Mouse (Mus musculus) kidney, postnatal 25 days (tissue): ENCODE results near the gene Ssh1.

Experiments used
- DNase-seq, 2 experiments: peaks; one replicate each; pipeline ENCODE4 v3.0.0; 2021; ENCODE audit warnings: mixed read lengths in 2 of 2

The Ssh1 gene

DNA sequence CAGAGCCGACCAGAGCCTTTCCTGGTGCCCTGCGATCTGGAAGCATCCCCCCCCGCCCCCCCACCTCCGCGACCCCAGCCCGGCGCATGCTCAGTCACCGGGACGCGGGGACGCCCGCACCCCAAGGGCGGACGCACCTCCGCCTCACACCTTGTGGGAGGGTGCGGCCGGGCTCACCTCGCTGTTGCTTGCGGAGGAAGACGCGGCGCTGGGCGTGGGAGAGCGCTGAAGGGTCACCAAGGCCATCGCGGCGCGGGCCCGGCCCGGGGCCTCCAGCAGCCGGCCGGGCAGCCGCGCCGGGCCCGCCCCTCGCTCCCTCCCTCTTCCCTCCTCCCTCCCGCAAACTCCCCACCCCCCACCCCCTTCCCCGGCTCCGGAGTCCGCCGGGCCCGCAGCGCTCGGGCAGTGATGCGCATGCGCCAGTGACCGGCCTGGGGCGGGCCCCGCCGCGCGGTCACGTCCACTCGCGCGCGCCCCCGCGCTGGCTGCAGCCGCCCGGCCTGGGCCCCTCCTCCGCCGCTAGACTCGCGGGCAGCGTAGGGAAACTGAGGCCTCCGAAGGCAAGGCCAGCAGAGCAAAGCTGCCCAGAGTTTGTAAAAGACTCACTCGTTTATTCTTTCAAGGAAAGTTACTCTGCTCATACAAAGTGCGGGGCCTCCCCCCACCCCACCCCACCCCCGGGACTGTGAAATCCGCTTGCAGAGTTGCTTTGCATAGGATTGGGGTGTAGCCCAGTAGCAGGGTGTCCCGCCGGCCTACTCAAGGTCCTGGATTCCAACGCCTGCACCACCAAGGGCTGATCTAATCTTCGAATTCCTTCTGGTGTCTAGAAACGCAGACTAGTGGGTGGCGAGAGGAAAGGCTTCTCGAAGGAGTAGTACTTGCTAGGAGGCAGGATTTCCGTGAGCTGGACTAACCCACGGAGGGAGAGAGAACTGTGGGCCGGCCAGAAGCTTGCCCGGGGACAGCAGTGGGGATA, at the start of gene Ssh1:
Gene Ssh1 (minus strand): TSS at position 408 of the 979 bp plus-strand sequence.
- DNase-seq: peak; percentile 90 to 95

DNA sequence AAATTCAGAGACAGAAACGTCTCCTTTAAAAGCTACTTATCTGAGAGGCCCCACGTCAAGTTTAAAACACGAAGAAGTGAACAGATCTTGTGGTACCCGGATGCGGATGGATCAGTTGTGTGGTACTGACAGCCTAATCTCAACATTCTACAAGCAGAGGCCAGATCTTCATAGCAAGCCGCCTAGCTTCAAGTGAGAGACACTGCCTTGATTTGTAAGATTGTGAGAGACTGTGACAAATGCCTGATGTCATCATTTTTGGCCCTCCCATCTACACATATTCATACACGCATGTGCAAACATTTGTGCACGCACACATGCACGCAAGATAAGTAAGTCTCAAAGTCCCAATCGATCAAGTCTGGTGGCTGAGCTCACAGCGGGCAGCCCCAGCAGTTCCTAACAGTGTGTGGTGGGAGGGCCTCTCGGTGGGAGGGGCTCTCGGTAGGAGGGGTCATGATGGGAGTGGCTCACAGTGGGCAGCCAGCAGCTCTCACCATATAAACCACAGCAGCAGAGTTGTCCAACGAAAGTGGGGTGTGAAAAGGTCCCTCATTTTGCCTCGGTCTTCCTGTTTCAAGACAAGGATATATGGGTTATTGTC, 47.7 kb upstream of the Ssh1 start:
- DNase-seq: peak; percentile 49 to 60

DNA sequence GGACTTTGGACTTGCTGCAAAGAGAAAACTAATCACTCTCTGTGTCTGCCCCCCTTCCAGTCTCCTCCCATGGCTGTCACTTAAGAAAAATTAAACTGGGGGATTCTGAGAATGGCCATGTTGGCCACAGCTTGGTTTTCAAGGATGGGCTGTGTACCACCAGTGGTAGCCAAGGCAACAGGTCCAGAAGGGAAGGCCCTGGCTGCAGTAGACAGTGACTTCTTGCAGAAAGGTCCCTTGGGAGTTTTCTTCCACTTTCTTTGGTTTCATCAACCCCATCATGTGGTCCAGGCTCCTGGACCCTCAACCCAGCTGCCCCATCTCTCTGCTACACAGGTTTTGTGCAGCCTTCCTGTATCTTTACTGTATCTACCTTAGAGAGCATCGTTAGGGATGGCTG, 47.2 kb upstream of the Ssh1 start:
- no peak for DNase-seq

DNA sequence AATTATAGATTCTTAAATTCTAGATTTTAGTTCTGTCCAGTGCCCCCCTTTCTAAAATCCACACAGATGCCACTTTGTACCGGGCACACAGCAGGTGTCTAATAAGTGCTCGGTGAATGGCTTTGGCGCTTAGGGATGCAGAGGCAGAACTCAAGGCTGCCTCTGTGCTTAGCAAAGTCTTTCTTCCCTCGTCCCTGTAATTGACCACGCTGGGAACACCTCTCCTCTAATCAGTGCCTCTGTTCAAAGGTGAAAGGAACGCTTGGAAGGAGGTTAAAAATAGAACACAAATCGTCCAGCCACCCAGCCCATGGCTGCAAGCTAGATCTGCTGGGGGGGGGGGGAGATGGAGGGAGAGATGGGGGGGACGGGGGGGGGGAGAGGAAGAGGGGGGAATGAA, 46.8 kb upstream of the Ssh1 start:
- no peak for DNase-seq

DNA sequence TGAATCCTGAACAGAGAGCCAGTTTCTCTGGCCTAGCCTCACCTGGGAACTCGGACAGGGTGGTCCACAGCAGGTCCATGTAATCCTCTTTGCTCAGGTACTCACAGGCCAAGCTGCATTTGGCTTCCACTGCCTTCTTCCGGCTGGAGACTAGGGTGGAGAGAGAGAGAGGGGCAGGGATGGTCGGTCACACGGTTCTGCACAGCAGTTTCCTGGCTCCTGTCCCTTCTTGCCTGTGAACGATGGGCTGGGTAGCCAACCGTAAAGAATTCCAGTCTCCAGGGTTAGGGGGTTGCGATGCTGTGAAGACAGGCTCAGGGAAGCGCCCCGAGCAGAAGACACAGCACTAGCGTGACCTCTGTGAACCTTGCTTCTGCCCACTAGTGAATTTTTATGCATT, 41.4 kb upstream of the Ssh1 start:
- DNase-seq: peak; percentile 59 to 85

DNA sequence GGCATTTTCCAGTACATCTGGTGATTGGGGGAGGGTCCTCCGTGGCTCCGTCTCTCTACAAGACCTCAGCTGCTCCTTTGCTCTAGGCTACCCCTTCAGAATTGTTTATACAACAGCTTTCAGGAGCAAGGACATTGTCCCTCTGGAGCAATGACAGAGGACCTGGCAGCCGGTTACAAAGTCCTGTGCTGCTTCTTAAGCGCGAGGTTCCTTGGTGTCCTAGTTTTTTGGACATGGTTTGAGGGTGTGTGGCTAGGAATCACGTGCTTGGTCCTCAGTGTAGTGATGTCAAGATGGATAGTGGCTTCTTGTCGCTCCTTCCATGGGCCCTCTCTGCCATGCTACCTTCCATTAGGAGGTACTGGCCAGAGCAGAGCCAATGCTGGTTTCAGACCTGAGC, 40.7 kb upstream of the Ssh1 start:
- DNase-seq: peak in 1 of 2 experiments; percentile 61

DNA sequence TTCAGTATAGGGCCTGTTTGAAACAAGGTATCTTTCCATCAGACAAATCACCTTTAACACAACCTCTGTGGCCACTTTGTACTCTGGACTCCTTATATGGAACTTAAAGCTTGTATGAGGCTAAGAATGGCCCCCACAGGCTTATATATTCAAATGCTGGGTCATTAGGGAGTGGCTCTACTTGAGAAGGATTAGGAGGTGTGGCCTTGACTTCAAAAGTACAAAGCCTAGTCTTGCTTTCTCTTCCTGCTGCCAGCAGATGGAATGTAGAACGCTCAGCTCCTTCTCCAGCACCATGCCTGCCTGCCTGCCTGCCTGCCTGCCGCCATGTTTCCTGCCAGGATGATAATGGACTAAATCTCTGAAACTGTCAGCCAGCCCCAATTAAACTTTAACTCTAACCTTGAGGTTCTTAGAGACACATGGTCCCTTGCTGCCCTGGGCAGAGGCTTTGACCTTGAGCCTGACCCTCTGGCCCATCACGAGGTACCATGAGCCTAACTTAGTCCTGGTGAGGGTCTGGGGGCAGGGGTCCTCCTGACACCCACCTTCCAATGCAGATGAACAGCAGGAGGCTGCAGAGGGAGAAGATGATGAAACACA, 38.6 kb upstream of the Ssh1 start:
- no peak for DNase-seq

DNA sequence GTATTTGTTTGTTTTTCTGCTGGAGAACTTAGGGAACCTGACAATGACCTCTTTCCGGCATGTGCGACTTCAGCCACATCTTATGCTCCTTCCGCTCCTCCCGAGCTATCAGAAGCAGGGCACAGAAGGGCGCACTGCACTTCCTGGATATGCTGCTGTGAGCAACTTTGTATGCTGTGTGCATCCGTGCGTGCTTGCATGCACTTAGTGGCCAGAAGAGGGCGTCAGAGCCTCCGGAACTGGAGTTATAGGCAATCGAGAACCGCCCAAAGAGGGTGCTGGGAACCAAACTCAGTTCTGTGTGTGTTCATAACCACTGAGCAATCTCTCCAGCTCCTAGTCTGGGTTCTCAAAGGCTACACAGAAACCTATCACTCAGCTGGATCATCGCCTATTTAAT, 37.0 kb upstream of the Ssh1 start:
- DNase-seq: no peak

DNA sequence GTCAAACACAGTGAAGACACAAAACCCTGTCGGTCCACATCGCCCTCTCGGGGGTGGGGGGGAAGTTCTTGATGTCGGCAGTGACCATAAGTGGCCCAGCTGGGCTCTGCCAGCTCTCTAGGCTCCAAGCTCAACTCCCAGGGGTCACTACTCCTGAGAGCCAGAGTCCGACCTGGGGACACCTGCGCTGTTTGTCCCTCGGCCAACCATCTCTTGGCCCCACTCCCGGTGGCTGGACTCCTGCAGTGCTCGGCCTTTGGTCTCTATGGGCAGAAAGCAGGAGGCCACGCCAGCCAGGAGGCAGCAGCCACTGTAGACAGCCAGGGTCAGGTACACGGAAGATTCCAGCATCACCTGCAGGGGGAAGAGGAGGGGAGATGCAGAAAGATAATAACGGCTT, 34.4 kb upstream of the Ssh1 start:
- peak; percentile 89 to 95 for DNase-seq

DNA sequence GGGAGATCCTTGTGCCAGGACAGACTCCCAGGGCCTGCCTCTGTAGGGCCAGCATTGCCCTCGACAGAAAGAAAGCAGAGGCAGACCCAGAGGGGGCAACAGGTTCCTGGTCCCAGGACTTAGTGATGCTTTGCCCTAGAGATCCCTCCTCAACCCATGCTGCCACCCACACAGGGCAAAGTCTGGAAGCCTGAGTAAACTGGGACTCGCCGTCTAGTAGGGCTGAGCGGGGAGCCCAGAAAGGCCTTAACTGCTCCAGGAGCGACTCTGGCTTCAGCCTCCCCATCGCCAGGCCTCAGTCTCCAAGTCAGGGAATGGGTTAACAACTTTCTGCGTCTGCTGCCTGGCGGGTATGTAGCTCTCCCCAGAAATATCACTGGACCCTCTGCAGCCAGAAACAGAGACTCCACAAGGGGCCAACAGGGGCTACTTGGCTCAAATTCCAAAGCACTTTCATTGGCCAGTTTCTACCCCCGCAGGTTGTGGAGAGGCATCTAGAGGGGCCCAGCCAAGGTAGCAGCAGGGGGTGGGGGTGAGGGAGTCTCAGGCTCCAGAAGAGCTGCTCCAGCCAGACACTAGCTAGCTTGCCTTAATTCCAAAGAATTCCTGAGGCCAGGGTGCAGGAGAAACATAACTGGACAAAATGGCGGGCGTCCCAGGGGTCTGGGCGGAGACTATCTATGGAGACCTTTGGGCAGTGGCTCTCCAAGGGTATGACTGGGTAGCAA, 33.7 kb upstream of the Ssh1 start:
- peak in 1 of 2 experiments; percentile 57 for DNase-seq

DNA sequence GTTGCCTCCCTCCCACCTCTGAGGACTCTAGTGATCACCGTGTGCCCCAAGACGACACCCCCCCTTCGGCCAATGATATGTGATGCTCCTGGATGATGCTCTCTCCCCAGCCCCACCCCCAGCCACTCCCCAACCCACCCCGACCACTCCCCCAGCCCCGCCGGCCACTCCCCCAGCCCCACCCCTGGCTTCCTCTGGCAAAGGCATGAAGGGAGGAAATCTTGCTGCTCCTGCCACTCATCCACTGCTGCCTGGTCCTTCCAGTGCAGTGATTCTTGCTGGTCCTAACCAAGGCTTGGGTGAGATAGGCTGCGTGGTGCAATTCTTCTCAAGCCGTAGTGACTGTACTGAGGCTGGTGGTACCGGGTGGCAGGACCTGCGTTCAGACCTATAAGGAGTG, 31.2 kb upstream of the Ssh1 start:
- DNase-seq: peak in 1 of 2 experiments; percentile 43

DNA sequence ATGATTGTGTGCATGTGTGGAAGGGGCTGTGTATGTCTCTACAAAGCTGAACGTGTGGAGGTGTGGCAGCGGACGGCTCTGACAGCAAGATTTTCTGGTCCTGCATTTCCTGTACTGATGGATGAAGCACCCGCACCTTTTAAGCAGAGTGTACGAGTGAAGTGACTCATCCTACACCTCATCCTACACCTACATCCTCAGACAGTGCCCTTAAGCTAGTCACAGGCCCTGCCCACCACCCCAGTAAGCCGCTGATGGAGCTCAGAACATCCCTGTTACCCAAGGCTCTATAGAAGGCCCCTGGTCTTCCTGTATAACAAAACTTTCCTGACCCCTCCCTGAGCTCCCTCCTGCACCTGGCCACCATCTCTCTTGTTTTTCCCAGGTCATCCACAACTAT, 30.7 kb upstream of the Ssh1 start:
- DNase-seq: peak in 1 of 2 experiments; percentile 17

DNA sequence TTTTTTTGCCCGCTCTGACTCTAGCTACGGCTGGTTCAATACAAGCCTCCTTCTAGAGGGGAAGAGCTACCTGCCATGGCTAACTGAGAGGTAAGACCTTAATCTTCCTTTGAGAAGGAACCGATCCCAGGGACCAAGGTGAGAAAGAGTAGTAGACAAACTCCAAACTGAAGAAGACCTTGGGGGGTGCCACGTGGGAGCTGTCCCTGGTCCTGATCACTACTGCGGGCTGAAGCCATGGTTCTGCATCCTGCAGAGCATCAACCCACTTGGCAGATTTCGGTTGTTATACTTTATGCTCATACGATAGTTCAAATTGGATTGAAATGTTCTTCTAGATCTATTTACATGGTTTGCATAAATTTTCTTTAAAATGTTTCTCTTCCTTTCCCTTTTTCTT, 21.4 kb upstream of the Ssh1 start:
- DNase-seq: peak in 1 of 2 experiments; percentile 28

DNA sequence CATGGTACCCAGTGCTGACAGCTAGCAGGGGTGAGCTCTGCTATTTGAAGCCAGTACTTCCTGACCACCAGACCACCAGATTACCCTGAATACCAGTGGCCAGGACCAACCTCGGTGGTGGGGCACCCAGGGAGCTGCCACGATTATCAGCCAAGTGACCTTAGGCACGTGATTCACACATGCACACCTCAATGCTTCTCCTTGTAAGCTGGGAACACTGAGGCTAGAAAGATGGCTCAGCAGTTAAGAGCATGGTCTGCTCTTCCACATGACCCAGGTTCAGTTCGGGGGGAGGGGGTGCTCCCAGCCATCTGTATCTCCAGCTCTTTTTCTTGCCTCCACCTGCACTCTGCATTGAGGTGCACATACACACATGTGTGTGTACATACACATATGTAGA, 15.4 kb upstream of the Ssh1 start:
- peak; percentile 73 to 85 for DNase-seq

DNA sequence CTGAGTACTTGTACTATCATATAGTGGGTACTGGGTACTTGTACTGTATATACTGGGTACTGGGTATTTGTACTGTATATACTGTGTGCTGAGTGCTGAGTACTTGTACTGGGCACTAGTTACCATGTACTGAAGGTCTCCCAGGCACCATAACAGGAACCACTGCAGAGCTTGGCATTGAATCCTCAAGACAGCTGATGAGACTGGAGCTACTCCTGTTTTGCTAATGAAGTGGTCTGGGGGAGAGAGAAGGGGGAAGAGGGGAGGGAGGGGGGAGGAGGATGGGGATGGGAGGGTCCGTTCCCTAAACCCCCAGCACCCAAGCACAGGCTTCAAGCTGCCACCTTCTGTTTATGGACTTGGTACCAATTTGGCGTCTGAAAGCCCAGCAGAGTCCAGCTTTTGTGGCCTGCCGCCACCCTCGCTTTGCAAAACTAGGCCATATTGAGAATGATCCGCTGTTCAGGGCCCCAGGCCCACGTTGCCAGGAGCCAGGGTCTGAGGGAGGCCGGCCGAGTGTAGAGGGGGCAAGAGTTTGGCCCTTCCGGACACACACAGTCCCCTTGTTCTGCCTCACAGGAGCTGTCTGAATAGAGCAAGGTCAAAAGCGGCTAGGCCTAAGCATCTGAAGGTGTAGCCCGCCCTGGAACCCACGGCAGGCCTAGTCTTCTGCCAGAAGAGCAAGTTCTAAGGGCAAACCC, 14.2 kb upstream of the Ssh1 start:
- peak in 1 of 2 experiments; percentile 52 for DNase-seq

DNA sequence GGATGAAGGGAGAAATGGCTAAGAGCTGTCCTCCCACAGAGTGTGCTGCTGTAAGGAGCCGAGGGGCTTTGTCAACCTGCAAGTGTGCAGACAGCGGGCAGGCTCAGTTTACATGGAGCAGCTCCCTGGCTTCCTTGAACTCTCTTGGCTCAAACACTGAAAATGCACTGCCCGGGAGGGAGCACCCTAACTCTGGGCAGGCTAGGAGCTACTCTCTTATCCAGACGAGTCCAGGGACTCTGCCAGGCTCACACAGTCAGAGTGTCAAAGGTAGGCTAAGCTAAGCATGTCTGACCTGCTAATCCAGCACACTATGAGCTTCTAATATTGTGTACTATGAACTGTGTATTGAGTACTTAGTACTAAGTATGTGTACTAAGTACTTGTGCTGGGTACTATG, 13.3 kb upstream of the Ssh1 start:
- DNase-seq: peak in 1 of 2 experiments; percentile 50

DNA sequence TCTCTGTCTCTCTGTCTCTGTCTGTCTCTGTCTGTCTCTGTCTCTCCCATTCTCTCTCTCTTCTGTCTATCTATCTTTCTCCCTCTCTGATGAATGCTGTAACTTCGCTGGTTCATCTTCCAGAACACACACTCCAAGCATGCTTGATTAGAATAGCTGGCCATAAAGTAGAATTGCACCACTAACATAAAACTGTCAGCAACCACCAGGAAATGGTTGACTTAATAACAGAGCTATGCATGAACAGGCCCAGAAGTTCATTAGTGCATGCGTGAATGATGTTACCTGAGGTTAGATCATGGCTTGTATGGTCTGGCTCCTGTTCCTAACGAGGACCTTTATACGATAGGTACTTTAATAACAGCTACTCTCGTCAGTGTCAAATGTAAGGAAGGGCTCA, 11.4 kb upstream of the Ssh1 start:
- no peak for DNase-seq

DNA sequence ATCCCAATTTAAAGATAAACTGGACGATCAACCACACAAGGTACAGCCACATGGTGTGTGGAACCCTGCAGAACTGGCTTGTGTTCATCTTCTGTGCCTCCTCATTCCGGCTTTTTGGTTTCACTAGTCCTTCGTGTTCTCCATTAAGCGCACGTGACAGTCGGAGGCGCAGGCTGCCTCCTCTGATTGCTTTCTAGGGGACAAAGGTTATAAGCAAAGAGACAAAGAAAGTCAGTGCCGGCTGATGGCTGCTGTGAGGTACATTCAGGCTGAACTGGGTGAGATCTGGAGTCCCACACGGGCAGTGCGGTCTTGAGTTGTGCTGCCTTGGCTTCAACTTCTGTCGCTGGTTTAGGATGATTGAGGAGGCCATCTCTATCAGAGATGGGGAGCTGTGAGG, 10.9 kb upstream of the Ssh1 start:
- DNase-seq: peak; percentile 71 to 83

DNA sequence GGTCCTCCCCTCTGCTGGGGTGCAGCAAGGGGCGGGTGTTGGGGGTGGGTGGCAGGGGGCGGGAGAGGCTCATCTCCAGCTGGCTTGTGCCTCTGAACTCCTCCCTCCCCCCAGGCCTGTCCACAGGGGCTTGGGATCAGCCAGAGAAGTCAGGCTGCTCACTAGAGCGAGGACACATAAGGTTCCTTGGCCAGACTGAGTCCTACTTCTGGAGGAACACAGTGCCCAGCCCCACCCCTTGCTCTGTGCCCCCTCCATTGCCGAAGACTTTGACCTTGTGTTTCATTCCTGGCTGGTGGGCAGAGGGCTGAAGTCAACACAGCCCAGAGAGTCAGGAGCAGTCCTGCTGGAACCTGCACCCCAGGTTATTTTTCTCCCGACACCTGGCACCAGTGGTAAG, 9.8 kb upstream of the Ssh1 start, which contains the start of gene Dao:
Gene Dao (plus strand): TSS at position 162 of the 400 bp plus-strand sequence.
- peak; percentile 79 to 96 for DNase-seq

DNA sequence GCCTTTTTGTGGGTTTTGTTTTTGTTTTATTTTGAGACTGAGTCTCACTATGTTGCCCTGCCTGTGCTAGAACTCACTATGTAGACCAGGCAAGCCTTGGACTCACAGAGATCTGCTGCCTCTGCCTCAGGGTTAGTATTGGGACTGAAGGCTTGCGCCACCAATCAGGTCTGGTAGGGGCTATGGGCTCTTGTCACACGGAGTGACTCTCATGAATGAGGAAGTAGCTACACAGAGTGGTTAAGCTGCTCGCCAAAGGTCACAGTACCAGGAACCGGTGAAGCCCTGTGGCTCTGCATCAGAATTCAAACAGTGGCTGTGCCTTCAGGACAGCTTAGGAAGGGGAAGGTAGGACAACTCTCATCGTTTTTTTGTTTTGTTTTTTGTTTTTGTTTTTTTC, 5.7 kb upstream of the Ssh1 start:
- DNase-seq: peak; percentile 45 to 72

DNA sequence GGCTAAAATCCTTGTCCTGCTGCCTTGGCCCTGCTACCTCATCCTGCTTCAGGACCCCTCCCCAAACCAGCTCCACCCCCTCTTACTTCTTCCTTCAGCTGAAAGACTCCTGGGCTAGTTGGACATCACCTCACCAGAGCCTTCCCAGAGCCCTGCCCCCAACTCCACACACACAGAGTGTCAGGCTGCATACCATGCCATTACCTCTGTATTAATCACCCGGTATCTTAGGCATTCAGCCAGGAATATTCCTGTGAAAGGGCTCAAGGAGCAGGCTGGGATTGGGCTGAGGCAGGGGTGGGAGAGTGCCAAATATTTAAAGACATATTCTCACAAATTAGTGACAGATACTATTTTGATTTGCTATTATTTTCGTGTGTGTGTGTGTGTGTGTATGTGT, 2.8 kb upstream of the Ssh1 start:
- peak; percentile 37 to 63 for DNase-seq

DNA sequence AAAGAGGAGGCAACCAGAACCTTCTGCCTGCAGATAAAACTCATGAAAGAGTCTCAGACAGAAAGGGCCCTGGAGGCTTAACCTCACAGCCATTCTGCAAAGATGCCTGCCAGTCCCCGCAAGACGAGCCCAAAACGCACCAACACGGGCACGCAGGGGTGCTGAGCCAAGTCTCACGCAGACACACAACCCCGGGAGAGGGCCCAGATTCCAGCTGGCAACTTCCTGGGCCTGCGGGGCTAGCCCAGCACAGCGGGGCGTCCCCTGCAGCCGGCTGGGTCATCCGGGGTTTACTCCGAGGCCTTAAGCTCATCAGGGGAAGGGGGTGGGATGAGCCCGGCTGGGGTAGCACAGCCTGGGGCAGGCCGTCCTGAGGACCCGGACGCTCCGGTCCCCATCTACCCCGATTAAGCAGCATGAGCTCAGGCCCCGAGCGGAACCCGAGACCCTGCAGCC, 635 bp downstream of the Ssh1 start:
- peak in 1 of 2 experiments; percentile 73 for DNase-seq
